Mouse (Mus musculus) erythroblast, embryonic 14.5 days (primary cell): ENCODE measurements at regions not wholly inside any gene's neighbourhood (a gene's known extent, or its start where the extent isn't known, plus 50 kb on each side); places are given as distances from the start of the nearest gene placed in this dataset.

Experiments
- H3K27me3 ChIP-seq: 2 replicates; pipeline ENCODE4 v1.6.1; 2012; ENCODE audit warnings: inconsistent platforms; ENCODE audit not compliant: control insufficient read depth
- H3K36me3 ChIP-seq: 2 replicates; pipeline ENCODE4 v1.6.1; 2012; ENCODE audit warnings: mild to moderate bottlenecking, inconsistent platforms; ENCODE audit not compliant: control insufficient read depth
- H3K4me1 ChIP-seq: 2 replicates; pipeline ENCODE4 v1.6.1; 2012; ENCODE audit warnings: inconsistent platforms; ENCODE audit not compliant: control insufficient read depth
- H3K4me3 ChIP-seq: replicated peaks from 2 replicates; pipeline ENCODE3; 2012; ENCODE audit warnings: moderate library complexity, mild to moderate bottlenecking, inconsistent platforms
- H3K9me3 ChIP-seq: 2 replicates; pipeline ENCODE4 v1.6.1; 2012; ENCODE audit warnings: low read length, inconsistent platforms, mixed read lengths; ENCODE audit not compliant: control insufficient read depth
- GATA1 ChIP-seq: IDR thresholded peaks from 2 replicates; pipeline ENCODE4 v1.6.1; 2012; ENCODE audit warnings: low read length, inconsistent platforms, mixed read lengths
- TAL1 ChIP-seq: IDR thresholded peaks from 3 replicates; pipeline ENCODE4 v1.6.1; 2012; ENCODE audit warnings: low read length, inconsistent platforms, mixed read lengths

- Histone ChIP-seq H3K4me1 (no peaks in the 10 kb centered on the region), H3K9me3 (no peaks in the 10 kb centered on the region), H3K36me3 (no peaks in the 10 kb centered on the region), H3K4me3 (no peak overlapping the region), H3K27me3 (no peaks in the 10 kb centered on the region)
- TF ChIP-seq GATA1 (no peak), TAL1 (no peak)
These were observed 391.6 kb upstream of the Zmiz1 start for GRCm38 (mm10) chr14:25067435-25067834.

GRCm38 (mm10) chr14:25068430-25068829 is 390.6 kb upstream of the Zmiz1 start:
- Histone ChIP-seq H3K36me3 (no peaks in the 10 kb centered on the region), H3K4me3 (no peak overlapping the region), H3K9me3 (no peaks in the 10 kb centered on the region), H3K27me3 (no peaks in the 10 kb centered on the region), H3K4me1 (no peaks in the 10 kb centered on the region)
- TF ChIP-seq GATA1: no peak
- no peak for TF ChIP-seq TAL1

- Histone ChIP-seq H3K4me1 (no peaks in the 10 kb centered on the region), H3K36me3 (no peaks in the 10 kb centered on the region), H3K27me3 (no peaks in the 10 kb centered on the region), H3K4me3 (no peak overlapping the region), H3K9me3 (no peaks in the 10 kb centered on the region)
- TF ChIP-seq TAL1: no peak
- TF ChIP-seq GATA1: no peak
These were observed 385.8 kb upstream of the Zmiz1 start for GRCm38 (mm10) chr14:25073143-25073542.

- Histone ChIP-seq H3K4me3 (no peak overlapping the region), H3K36me3 (no peaks in the 10 kb centered on the region), H3K27me3 (no peaks in the 10 kb centered on the region), H3K9me3 (no peaks in the 10 kb centered on the region), H3K4me1 (no peaks in the 10 kb centered on the region)
- TF ChIP-seq TAL1: no peak
- no peak for TF ChIP-seq GATA1
These were observed 384.8 kb upstream of the Zmiz1 start for GRCm38 (mm10) chr14:25074022-25074800.

GRCm38 (mm10) chr14:25074891-25075290 is 384.1 kb upstream of the Zmiz1 start:
- no peak overlapping the region for H3K4me3 ChIP-seq
- H3K27me3 ChIP-seq: no peaks in the 10 kb centered on the region
- H3K36me3 ChIP-seq: no peaks in the 10 kb centered on the region
- no peaks in the 10 kb centered on the region for H3K4me1 ChIP-seq
- no peaks in the 10 kb centered on the region for H3K9me3 ChIP-seq
- TF ChIP-seq GATA1: no peak
- TF ChIP-seq TAL1: no peak

- no peaks in the 10 kb centered on the region for H3K9me3 ChIP-seq
- H3K4me3 ChIP-seq: no peak overlapping the region
- no peak for TF ChIP-seq GATA1
- H3K27me3 ChIP-seq: no peaks in the 10 kb centered on the region
- H3K36me3 ChIP-seq: no peaks in the 10 kb centered on the region
- no peaks in the 10 kb centered on the region for H3K4me1 ChIP-seq
These were observed 378.6 kb upstream of the Zmiz1 start for GRCm38 (mm10) chr14:25080431-25080830.

- TF ChIP-seq GATA1: no peak
- no peaks in the 10 kb centered on the region for H3K9me3 ChIP-seq
- no peaks in the 10 kb centered on the region for H3K27me3 ChIP-seq
- no peaks in the 10 kb centered on the region for H3K4me1 ChIP-seq
- H3K36me3 ChIP-seq: no peaks in the 10 kb centered on the region
- no peak overlapping the region for H3K4me3 ChIP-seq
These were observed 375.1 kb upstream of the Zmiz1 start for GRCm38 (mm10) chr14:25083847-25084246.

GRCm38 (mm10) chr14:25096786-25097185 is 362.2 kb upstream of the Zmiz1 start:
- Histone ChIP-seq H3K9me3 (peaks cover 23% of the 10 kb centered on the region), H3K36me3 (no peaks in the 10 kb centered on the region), H3K4me1 (no peaks in the 10 kb centered on the region), H3K4me3 (no peak overlapping the region), H3K27me3 (no peaks in the 10 kb centered on the region)
- TF ChIP-seq TAL1: no peak
- no peak for TF ChIP-seq GATA1

GRCm38 (mm10) chr14:25105391-25105790 is 353.6 kb upstream of the Zmiz1 start:
- no peaks in the 10 kb centered on the region for H3K27me3 ChIP-seq
- TF ChIP-seq GATA1 (no peak), TAL1 (no peak)
- H3K36me3 ChIP-seq: no peaks in the 10 kb centered on the region
- no peaks in the 10 kb centered on the region for H3K9me3 ChIP-seq
- H3K4me3 ChIP-seq: no peak overlapping the region
- H3K4me1 ChIP-seq: no peaks in the 10 kb centered on the region

- H3K4me1 ChIP-seq: no peaks in the 10 kb centered on the region
- H3K4me3 ChIP-seq: no peak overlapping the region
- H3K9me3 ChIP-seq: no peaks in the 10 kb centered on the region
- no peaks in the 10 kb centered on the region for H3K36me3 ChIP-seq
- TF ChIP-seq GATA1: no peak
- no peaks in the 10 kb centered on the region for H3K27me3 ChIP-seq
These were observed 352.5 kb upstream of the Zmiz1 start for GRCm38 (mm10) chr14:25106451-25106850.
